Mouse (Mus musculus) liver, adult 2 months (tissue): ENCODE data around the gene Carm1.

Experiments
- CTCF ChIP-seq: fragments of 200-500 bp; IDR thresholded peaks from 2 replicates; pipeline ENCODE4 v1.5.1; 2011; ENCODE audit warnings: low read depth, low read length, control low read depth
- POLR2A ChIP-seq: fragments of 200-500 bp; IDR thresholded peaks from 2 replicates; pipeline ENCODE4 v1.6.1; 2011; ENCODE audit warnings: low read length, control low read depth; ENCODE audit not compliant: insufficient read depth; ENCODE audit errors: extremely low read depth

- TF ChIP-seq CTCF (peak; percentile 26; the same call in 1 of the 2 replicates), POLR2A (no peak)
These were observed 79.9 kb downstream of the Carm1 start for GRCm38 (mm10) chr9:21626571-21626970.
